Mouse (Mus musculus): Measurements from ENCODE around the gene Slc7a7.

DNA sequence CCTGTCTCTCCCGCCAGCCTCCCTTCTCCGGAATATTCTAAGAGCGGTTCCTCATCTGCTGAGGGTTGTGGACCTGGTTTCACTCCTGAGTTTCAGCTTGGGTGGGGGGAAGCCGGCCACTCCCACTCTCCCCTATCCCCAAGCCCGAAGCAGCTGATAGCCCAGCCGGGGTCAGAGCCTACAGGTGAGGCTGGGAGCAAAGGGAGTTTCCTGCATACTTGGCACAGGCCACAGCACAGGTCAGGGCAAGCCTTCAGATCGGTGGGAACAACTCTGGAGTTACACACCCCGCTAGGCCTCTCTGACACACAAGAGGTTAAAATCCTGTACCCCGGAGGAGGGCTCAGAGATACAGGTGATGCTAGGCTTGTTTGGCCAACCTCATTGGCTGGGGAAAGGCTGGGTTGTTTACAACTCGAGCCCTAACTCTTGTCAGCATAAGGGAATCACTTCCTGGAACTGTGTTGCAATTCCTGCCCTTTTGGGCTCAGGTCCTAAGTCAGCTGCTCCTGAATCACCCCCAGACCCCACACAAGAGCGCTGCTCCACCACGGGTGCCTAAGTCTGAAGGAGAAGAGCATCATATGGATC lies 16.5 kb upstream of the Slc7a7 start:
- TF ChIP-seq POLR2A (IDR thresholded peaks at IDR 0.05; ENCODE audit: low read depth, low read length) = no peak; the same call in 1 of the 2 replicates
- TF ChIP-seq CTCF (IDR thresholded peaks at IDR 0.05; ENCODE audit: borderline replicate concordance, insufficient read depth, low read length) = no peak
